Mouse (Mus musculus) MEL (cell line): ENCODE results near the gene Nr2f6. TPM values are rescaled to one million over a fixed set of nuclear protein-coding genes. Genes with fewer than 3 reads are reported as not detected.
A peak's percentile ranks its signal among the peaks of the same experiment; 100 is the strongest.

ENCODE experiments used
- DNase-seq: peaks from one replicate; pipeline ENCODE4 v3.0.0; 2011; ENCODE audit warnings: low read depth, low spot score
- H3K27ac ChIP-seq: 2 replicates; pipeline ENCODE4 v1.5.1; 2012; ENCODE audit warnings: low read depth, mild to moderate bottlenecking, control low read depth, low read length, moderate library complexity; ENCODE audit not compliant: control insufficient read depth
- H3K27me3 ChIP-seq, 2 experiments: fragments of 150-350 bp in 1 of 2; sonication (generic) in 1 of 2; 2 replicates each; pipeline ENCODE4 v1.6.1; 2012; ENCODE audit warnings: low read length in 2 of 2, mild to moderate bottlenecking in 2 of 2, improper control_type of control experiment in 1 of 2, moderate library complexity in 1 of 2; ENCODE audit not compliant: insufficient read depth in 2 of 2, control insufficient read depth in 1 of 2
- H3K36me3 ChIP-seq, 2 experiments: 2 replicates each; pipeline ENCODE4 v1.6.1; 2012 to 2014; ENCODE audit warnings: low read length in 2 of 2, improper control_type of control experiment in 1 of 2, inconsistent platforms in 1 of 2, mild to moderate bottlenecking in 1 of 2; ENCODE audit not compliant: insufficient read depth in 2 of 2, control insufficient read depth in 1 of 2
- H3K4me1 ChIP-seq, 2 experiments: fragments of 150-350 bp in 1 of 2; sonication (generic) in 1 of 2; 2 replicates each; pipeline ENCODE4 v1.6.1; 2012; ENCODE audit warnings: low read length in 2 of 2, improper control_type of control experiment in 1 of 2, mild to moderate bottlenecking in 1 of 2; ENCODE audit not compliant: insufficient read depth in 2 of 2, control insufficient read depth in 1 of 2
- H3K4me3 ChIP-seq, 2 experiments: fragments of 150-350 bp in 1 of 2; sonication (generic) in 1 of 2; 2 replicates each; pipeline ENCODE4 v1.5.1; 2012; ENCODE audit warnings: low read depth in 2 of 2, low read length in 2 of 2, mild to moderate bottlenecking in 2 of 2, moderate library complexity in 2 of 2, control low read depth in 1 of 2, improper control_type of control experiment in 1 of 2; ENCODE audit not compliant: control insufficient read depth in 1 of 2, insufficient read depth in 1 of 2
- H3K79me2 ChIP-seq: 2 replicates; pipeline ENCODE4 v1.6.1; 2012; ENCODE audit warnings: mild to moderate bottlenecking, low read length, moderate library complexity; ENCODE audit not compliant: control insufficient read depth, poor library complexity, insufficient read depth
- H3K9ac ChIP-seq: 2 replicates; pipeline ENCODE4 v1.6.1; 2012; ENCODE audit warnings: low read depth, mild to moderate bottlenecking, control low read depth, low read length, moderate library complexity; ENCODE audit not compliant: control insufficient read depth, poor library complexity, severe bottlenecking
- H3K9me3 ChIP-seq: fragments of 150-350 bp; sonication (generic); replicated peaks from 2 replicates; pipeline ENCODE4 v1.6.1; 2012; ENCODE audit warnings: mild to moderate bottlenecking, low read length, improper control_type of control experiment, moderate library complexity; ENCODE audit not compliant: insufficient read depth
- BHLHE40 ChIP-seq: IDR thresholded peaks from 2 replicates; pipeline ENCODE4 v1.6.1; 2012; ENCODE audit warnings: low read depth, mild to moderate bottlenecking, inconsistent platforms, low read length, improper control_type of control experiment, borderline replicate concordance
- CHD2 ChIP-seq: IDR thresholded peaks from 2 replicates; pipeline ENCODE4 v1.6.1; 2011; ENCODE audit warnings: low read length, improper control_type of control experiment
- ELF1 ChIP-seq: IDR thresholded peaks from 2 replicates; pipeline ENCODE4 v1.6.1; 2014; ENCODE audit warnings: low read depth, mild to moderate bottlenecking, inconsistent platforms, low read length, improper control_type of control experiment, moderate library complexity
- ETS1 ChIP-seq: IDR thresholded peaks from 2 replicates; pipeline ENCODE4 v1.6.1; 2012; ENCODE audit warnings: low read depth, mild to moderate bottlenecking, inconsistent platforms, low read length, improper control_type of control experiment, moderate library complexity
- GABPA ChIP-seq: IDR thresholded peaks from 2 replicates; pipeline ENCODE4 v1.6.1; 2012; ENCODE audit warnings: low read depth, mild to moderate bottlenecking, inconsistent platforms, low read length, improper control_type of control experiment, moderate library complexity
- GATA1 ChIP-seq: IDR thresholded peaks from 2 replicates; pipeline ENCODE4 v1.6.1; 2011; ENCODE audit warnings: low read depth, low read length, improper control_type of control experiment
- HCFC1 ChIP-seq: IDR thresholded peaks from 2 replicates; pipeline ENCODE4 v1.6.1; 2012; ENCODE audit warnings: low read depth, mild to moderate bottlenecking, inconsistent platforms, low read length, improper control_type of control experiment, moderate library complexity
- JUND ChIP-seq: IDR thresholded peaks from 2 replicates; pipeline ENCODE4 v1.6.1; 2011; ENCODE audit warnings: low read depth, mild to moderate bottlenecking, improper control_type of control experiment, low read length
- KAT2A ChIP-seq: conservative IDR thresholded peaks from 2 replicates; pipeline ENCODE4 v1.6.1; 2012; ENCODE audit warnings: low read depth, low read length, improper control_type of control experiment, inconsistent platforms
- MAX ChIP-seq: IDR thresholded peaks from 2 replicates; pipeline ENCODE4 v1.6.1; 2011; ENCODE audit warnings: low read length, improper control_type of control experiment
- MEF2A ChIP-seq: IDR thresholded peaks from 2 replicates; pipeline ENCODE4 v1.6.1; 2014; ENCODE audit warnings: low read depth, mild to moderate bottlenecking, inconsistent platforms, low read length, improper control_type of control experiment; ENCODE audit not compliant: poor library complexity, insufficient replicate concordance, severe bottlenecking; ENCODE audit errors: extremely low read depth
- MYB ChIP-seq: IDR thresholded peaks from 2 replicates; pipeline ENCODE4 v1.6.1; 2011; ENCODE audit warnings: mild to moderate bottlenecking, low read depth, low read length, improper control_type of control experiment
- NELFE ChIP-seq: IDR thresholded peaks from 2 replicates; pipeline ENCODE4 v1.6.1; 2011; ENCODE audit warnings: low read depth, low read length, improper control_type of control experiment
- NRF1 ChIP-seq: IDR thresholded peaks from 2 replicates; pipeline ENCODE4 v1.6.1; 2014; ENCODE audit warnings: low read depth, mild to moderate bottlenecking, inconsistent platforms, low read length, improper control_type of control experiment, moderate library complexity; ENCODE audit not compliant: poor library complexity, insufficient read depth, severe bottlenecking
- POLR2A ChIP-seq, 2 experiments: IDR thresholded peaks; 2 replicates each; pipeline ENCODE4 v1.6.1; 2011 to 2012; ENCODE audit warnings: low read length in 2 of 2, mild to moderate bottlenecking in 2 of 2, control low read depth in 1 of 2, improper control_type of control experiment in 1 of 2, low read depth in 1 of 2, moderate library complexity in 1 of 2; ENCODE audit not compliant: control insufficient read depth in 1 of 2, insufficient read depth in 1 of 2, poor library complexity in 1 of 2
- POLR2AphosphoS2 ChIP-seq: IDR thresholded peaks from 2 replicates; pipeline ENCODE4 v1.6.1; 2011; ENCODE audit warnings: low read length, improper control_type of control experiment
- RAD21 ChIP-seq: IDR thresholded peaks from 2 replicates; pipeline ENCODE4 v1.6.1; 2011; ENCODE audit warnings: mild to moderate bottlenecking, low read depth, low read length, improper control_type of control experiment
- SIN3A ChIP-seq: IDR thresholded peaks from 2 replicates; pipeline ENCODE4 v1.6.1; 2012; ENCODE audit warnings: low read length, improper control_type of control experiment, inconsistent platforms
- SMC3 ChIP-seq: IDR thresholded peaks from 2 replicates; pipeline ENCODE4 v1.6.1; 2011; ENCODE audit warnings: low read depth, low read length, improper control_type of control experiment
- UBTF ChIP-seq: IDR thresholded peaks from 2 replicates; pipeline ENCODE4 v1.6.1; 2012; ENCODE audit warnings: low read depth, mild to moderate bottlenecking, inconsistent platforms, low read length, improper control_type of control experiment, moderate library complexity, borderline replicate concordance; ENCODE audit not compliant: insufficient read depth
- USF1 ChIP-seq: IDR thresholded peaks from 2 replicates; pipeline ENCODE4 v1.6.1; 2014; ENCODE audit warnings: low read depth, mild to moderate bottlenecking, inconsistent platforms, low read length, improper control_type of control experiment, moderate library complexity
- ZC3H11A ChIP-seq: IDR thresholded peaks from 2 replicates; pipeline ENCODE4 v1.6.1; 2012; ENCODE audit warnings: low read depth, mild to moderate bottlenecking, inconsistent platforms, low read length, improper control_type of control experiment
- ZKSCAN1 ChIP-seq: IDR thresholded peaks from 2 replicates; pipeline ENCODE4 v1.6.1; 2012; ENCODE audit warnings: low read depth, mild to moderate bottlenecking, inconsistent platforms, low read length, improper control_type of control experiment, moderate library complexity
- ZMIZ1 ChIP-seq: IDR thresholded peaks from 2 replicates; pipeline ENCODE4 v1.6.1; 2012; ENCODE audit warnings: low read depth, mild to moderate bottlenecking, inconsistent platforms, low read length, improper control_type of control experiment, moderate library complexity
- polyA plus RNA-seq, 2 experiments: library from polyadenylated mRNA; stranded (reverse) in 1 of 2; unstranded in 1 of 2; fragments of >175 nt in 1 of 2; fragments of >200 nt in 1 of 2; gene quantifications; 2 replicates each; pipeline versions ENCODE4 v1.2.1 to v1.2.4; 2012; ENCODE audit warnings: low replicate concordance in 2 of 2, low read depth in 1 of 2; ENCODE audit not compliant: insufficient read length in 2 of 2, insufficient read depth in 1 of 2, missing spikeins in 1 of 2
- total RNA-seq: library from RNA; depleted of rRNA; stranded (reverse); fragments of 300-350 nt; gene quantifications from 2 replicates; pipeline ENCODE4 v1.2.3, GENCODE M21; 2012

Nr2f6 gene
- total and polyA plus RNA-seq, 3 experiments, result 29.6 to 48.3 TPM; not detected in 1

- TF ChIP-seq SMC3, result peak; percentile 19; the same call in 1 of the 2 replicates
- no peak for TF ChIP-seq ZMIZ1
- TF ChIP-seq USF1, result no peak
These were observed 3.6 kb upstream of the Nr2f6 start (continued) for GRCm38 (mm10) chr8:71385212-71385835.

DNA sequence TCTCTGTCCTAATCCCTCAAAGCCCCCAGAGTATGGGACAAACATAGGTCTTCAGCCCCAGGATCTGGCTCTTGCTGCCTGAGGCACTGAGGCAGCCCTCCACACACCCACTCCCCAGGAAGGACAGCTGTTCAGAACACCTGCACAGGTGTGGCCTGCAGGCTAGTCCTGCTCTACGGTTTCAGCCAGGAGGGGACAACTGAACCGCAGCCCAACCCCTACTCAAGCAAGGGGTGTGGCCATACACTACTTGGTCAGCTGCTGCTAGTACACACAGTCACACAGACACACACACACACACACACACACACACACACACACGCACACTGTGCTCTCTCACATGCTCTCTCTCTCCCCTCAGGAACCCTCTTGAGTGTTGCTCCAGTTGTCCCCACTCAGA is 2.1 kb upstream of the Nr2f6 start:
- Histone ChIP-seq H3K9me3 (no peaks in the 10 kb centered on the region), H3K27ac (no peak overlapping the region), H3K27me3 (no peaks in the 10 kb centered on the region), H3K9ac (no peak overlapping the region), H3K4me1 (peaks cover 0 to 15% of the 10 kb centered on the region in 2 experiments; a peak in 3 of 4 replicates), H3K79me2 (peaks cover 10% of the 10 kb centered on the region), H3K4me3 (no peak overlapping the region), H3K36me3 (peaks cover 0 to 2% of the 10 kb centered on the region in 2 experiments; a peak in 1 of 4 replicates)
- no peak for DNase-seq
- no peak for TF ChIP-seq POLR2A (IDR thresholded peaks at IDR 0.05; ENCODE audit: control insufficient read depth in 1 of 2, insufficient read depth in 1 of 2, low read depth in 1 of 2, low read length in 2 of 2, poor library complexity in 1 of 2)
- TF ChIP-seq BHLHE40, result no peak
- TF ChIP-seq NRF1, result no peak
- no peak for TF ChIP-seq CHD2
- no peak for TF ChIP-seq RAD21
- no peak for TF ChIP-seq ETS1
- TF ChIP-seq ELF1, result no peak
- TF ChIP-seq ZKSCAN1, result no peak

DNA sequence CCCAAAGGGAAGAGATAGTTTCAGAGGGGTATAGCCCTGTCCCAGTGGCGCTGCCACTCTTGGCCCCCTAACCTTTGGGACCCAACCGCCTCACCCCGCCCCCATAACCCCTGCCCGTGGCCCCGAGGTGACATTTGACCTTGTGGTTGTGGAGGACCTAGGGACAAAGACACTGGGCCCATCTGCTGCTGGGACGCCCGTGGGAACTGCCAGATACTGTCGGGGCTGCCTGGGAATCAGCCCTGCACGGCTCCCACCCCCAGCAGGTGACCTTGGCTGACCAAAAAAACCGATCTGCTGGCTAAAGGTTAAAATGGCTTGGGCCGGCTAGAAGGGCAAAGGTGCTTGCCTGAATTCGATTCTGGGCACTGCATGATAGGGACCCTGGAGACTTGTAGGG is 1.6 kb upstream of the Nr2f6 start:
- H3K9me3 ChIP-seq, result no peaks in the 10 kb centered on the region
- no peak overlapping the region for H3K4me3 ChIP-seq
- H3K27ac ChIP-seq, result no peak overlapping the region
- H3K36me3 ChIP-seq, result peaks cover 0 to 2% of the 10 kb centered on the region in 2 experiments; a peak in 1 of 4 replicates
- H3K4me1 ChIP-seq, result peaks cover 0 to 15% of the 10 kb centered on the region in 2 experiments; a peak in 3 of 4 replicates
- peaks cover 10% of the 10 kb centered on the region for H3K79me2 ChIP-seq
- no peak for DNase-seq
- TF ChIP-seq GATA1 (no peak), MYB (no peak), UBTF (no peak), ZMIZ1 (no peak), POLR2AphosphoS2 (no peak), MAX (no peak), HCFC1 (no peak), NELFE (no peak), ELF1 (no peak), KAT2A (no peak), JUND (no peak), GABPA (no peak), SIN3A (no peak), ZC3H11A (no peak), MEF2A (no peak), NRF1 (no peak), ZKSCAN1 (no peak), RAD21 (no peak)
- H3K9ac ChIP-seq, result no peak overlapping the region
- H3K27me3 ChIP-seq, result no peaks in the 10 kb centered on the region
